Mouse (Mus musculus) kidney, adult 2 months (tissue): ENCODE data around the gene Gm20696. TPM values are rescaled to one million over a fixed set of nuclear protein-coding genes. Genes with fewer than 3 reads are reported as not detected.
A peak's percentile ranks its signal among the peaks of the same experiment; 100 is the strongest.

Experiments
- DNase-seq: peaks from one replicate; pipeline ENCODE4 v3.0.0; 2021
- H3K27ac ChIP-seq: fragments of 200-500 bp; 2 replicates; pipeline ENCODE4 v1.5.1; 2012; ENCODE audit warnings: low read depth, low read length, control low read depth, inconsistent platforms; ENCODE audit not compliant: insufficient read depth
- H3K27me3 ChIP-seq: fragments of 200-500 bp; replicated peaks from 2 replicates; pipeline ENCODE4 v1.6.1; 2012; ENCODE audit warnings: mild to moderate bottlenecking, moderate library complexity, low read length, inconsistent platforms; ENCODE audit not compliant: control insufficient read depth, insufficient read depth
- H3K36me3 ChIP-seq: fragments of 200-500 bp; 2 replicates; pipeline ENCODE4 v1.6.1; 2012; ENCODE audit warnings: mild to moderate bottlenecking, moderate library complexity, low read length, inconsistent platforms; ENCODE audit not compliant: control insufficient read depth, insufficient read depth
- H3K4me1 ChIP-seq: fragments of 200-500 bp; 2 replicates; pipeline ENCODE4 v1.6.1; 2011; ENCODE audit warnings: low read length; ENCODE audit not compliant: control insufficient read depth, insufficient read depth
- H3K4me3 ChIP-seq: fragments of 200-500 bp; 2 replicates; pipeline ENCODE4 v1.5.1; 2011; ENCODE audit warnings: mild to moderate bottlenecking, low read depth, low read length, control low read depth; ENCODE audit not compliant: insufficient read depth
- CTCF ChIP-seq: fragments of 200-500 bp; conservative IDR thresholded peaks from 2 replicates; pipeline ENCODE4 v1.5.1; 2011; ENCODE audit warnings: low read depth, mild to moderate bottlenecking, control low read depth, low read length, moderate library complexity, mixed read lengths; ENCODE audit not compliant: insufficient read depth, insufficient read length
- POLR2A ChIP-seq: fragments of 200-500 bp; IDR thresholded peaks from one replicate; pipeline ENCODE4 v1.6.1; 2011; ENCODE audit warnings: low read depth, low read length, control low read depth
- WGBS: fragments of 180-500 bp; shearing (Covaris S2); methylation state at CpG from one replicate; pipeline ENCODE4 v1.1.7; 2018; 5-methylcytosine and 5-hydroxymethylcytosine counted together
- polyA plus RNA-seq: library from polyadenylated mRNA; depleted of rRNA; stranded (reverse); fragments of >200 nt; gene quantifications from 2 replicates; pipeline ENCODE4 v1.2.3, GENCODE M21; 2012

Gene Gm20696
- polyA plus RNA-seq, 1 experiment, result 0.31 TPM

- no peak overlapping the region for H3K4me3 ChIP-seq
- no peak overlapping the region for H3K27ac ChIP-seq
- 45% methylated on average over 11 of the region's 11 CpGs for WGBS
- DNase-seq, result no peak
- H3K4me1 ChIP-seq, result no peaks in the 10 kb centered on the region
- no peaks in the 10 kb centered on the region for H3K27me3 ChIP-seq
- no peak for TF ChIP-seq CTCF
- no peak for TF ChIP-seq POLR2A
- no peaks in the 10 kb centered on the region for H3K36me3 ChIP-seq
Measured at GRCm38 (mm10) chr6:99451479-99451878, 215.1 kb downstream of the Gm20696 start.

- Histone ChIP-seq H3K4me1 (no peaks in the 10 kb centered on the region), H3K27ac (no peak overlapping the region), H3K36me3 (no peaks in the 10 kb centered on the region), H3K27me3 (no peaks in the 10 kb centered on the region), H3K4me3 (no peak overlapping the region)
- TF ChIP-seq POLR2A, result no peak
- no peak for TF ChIP-seq CTCF
- 87% methylated on average over 4 of the region's 4 CpGs for WGBS
- DNase-seq, result no peak
Measured at GRCm38 (mm10) chr6:99447447-99447846, 219.2 kb downstream of the Gm20696 start.

- Histone ChIP-seq H3K4me1 (no peaks in the 10 kb centered on the region), H3K27me3 (no peaks in the 10 kb centered on the region), H3K36me3 (no peaks in the 10 kb centered on the region), H3K27ac (no peak overlapping the region), H3K4me3 (no peak overlapping the region)
- no peak for DNase-seq
- 89% methylated on average over 12 of the region's 12 CpGs for WGBS
- TF ChIP-seq POLR2A, result no peak
- TF ChIP-seq CTCF, result no peak
Measured at GRCm38 (mm10) chr6:99446801-99447415, 219.7 kb downstream of the Gm20696 start.

- Histone ChIP-seq H3K4me1 (no peaks in the 10 kb centered on the region; the same call in 1 of the 2 replicates), H3K27me3 (no peaks in the 10 kb centered on the region), H3K36me3 (no peaks in the 10 kb centered on the region), H3K27ac (no peak overlapping the region), H3K4me3 (no peak overlapping the region)
- TF ChIP-seq CTCF, result no peak
- no peak for DNase-seq
- 80% methylated on average over 5 of the region's 5 CpGs for WGBS
Measured at GRCm38 (mm10) chr6:99443460-99443859, 223.1 kb downstream of the Gm20696 start.

- no peak for TF ChIP-seq CTCF
- no peak for TF ChIP-seq POLR2A
- WGBS, result 79% methylated on average over 7 of the region's 7 CpGs
- DNase-seq, result no peak
- Histone ChIP-seq H3K36me3 (no peaks in the 10 kb centered on the region), H3K4me3 (no peak overlapping the region), H3K4me1 (no peaks in the 10 kb centered on the region; the same call in 1 of the 2 replicates), H3K27me3 (no peaks in the 10 kb centered on the region), H3K27ac (no peak overlapping the region)
Measured at GRCm38 (mm10) chr6:99441100-99441499, 225.5 kb downstream of the Gm20696 start.

- 85% methylated on average over 2 of the region's 2 CpGs for WGBS
- DNase-seq, result no peak
- H3K36me3 ChIP-seq, result no peaks in the 10 kb centered on the region
Measured at GRCm38 (mm10) chr6:99440606-99441005, 226.0 kb downstream of the Gm20696 start.

GRCm38 (mm10) chr6:99439878-99440361 lies 226.7 kb downstream of the Gm20696 start:
- H3K27me3 ChIP-seq, result no peaks in the 10 kb centered on the region
- H3K36me3 ChIP-seq, result no peaks in the 10 kb centered on the region; the same call in 1 of the 2 replicates
- H3K27ac ChIP-seq, result peak overlapping the region; percentile 49; the same call in 1 of the 2 replicates
- H3K4me1 ChIP-seq, result no peaks in the 10 kb centered on the region; the same call in 1 of the 2 replicates
- WGBS, result 26% methylated on average over 9 of the region's 9 CpGs
- peak; percentile 45 for DNase-seq
- no peak for TF ChIP-seq CTCF
- no peak for TF ChIP-seq POLR2A
- no peak overlapping the region; the same call in 1 of the 2 replicates for H3K4me3 ChIP-seq

More at GRCm38 (mm10) chr6:99440606-99441005, 226.0 kb downstream of the Gm20696 start:
- Histone ChIP-seq H3K4me1 (no peaks in the 10 kb centered on the region; the same call in 1 of the 2 replicates), H3K27me3 (no peaks in the 10 kb centered on the region), H3K27ac (no peak overlapping the region), H3K4me3 (no peak overlapping the region)
- TF ChIP-seq CTCF (no peak), POLR2A (no peak)

GRCm38 (mm10) chr6:99439214-99439877 lies 227.3 kb downstream of the Gm20696 start:
- Histone ChIP-seq H3K27me3 (no peaks in the 10 kb centered on the region), H3K4me1 (no peaks in the 10 kb centered on the region; the same call in 1 of the 2 replicates), H3K36me3 (no peaks in the 10 kb centered on the region; the same call in 1 of the 2 replicates), H3K27ac (peak overlapping the region; percentile 49; the same call in 1 of the 2 replicates), H3K4me3 (no peak overlapping the region; the same call in 1 of the 2 replicates)
- 32% methylated on average over 9 of the region's 9 CpGs for WGBS
- peak; percentile 44 for DNase-seq
- TF ChIP-seq POLR2A, result no peak
